8 mouse cellular contexts compared by ENCODE assay signal in the genomic region with DNA sequence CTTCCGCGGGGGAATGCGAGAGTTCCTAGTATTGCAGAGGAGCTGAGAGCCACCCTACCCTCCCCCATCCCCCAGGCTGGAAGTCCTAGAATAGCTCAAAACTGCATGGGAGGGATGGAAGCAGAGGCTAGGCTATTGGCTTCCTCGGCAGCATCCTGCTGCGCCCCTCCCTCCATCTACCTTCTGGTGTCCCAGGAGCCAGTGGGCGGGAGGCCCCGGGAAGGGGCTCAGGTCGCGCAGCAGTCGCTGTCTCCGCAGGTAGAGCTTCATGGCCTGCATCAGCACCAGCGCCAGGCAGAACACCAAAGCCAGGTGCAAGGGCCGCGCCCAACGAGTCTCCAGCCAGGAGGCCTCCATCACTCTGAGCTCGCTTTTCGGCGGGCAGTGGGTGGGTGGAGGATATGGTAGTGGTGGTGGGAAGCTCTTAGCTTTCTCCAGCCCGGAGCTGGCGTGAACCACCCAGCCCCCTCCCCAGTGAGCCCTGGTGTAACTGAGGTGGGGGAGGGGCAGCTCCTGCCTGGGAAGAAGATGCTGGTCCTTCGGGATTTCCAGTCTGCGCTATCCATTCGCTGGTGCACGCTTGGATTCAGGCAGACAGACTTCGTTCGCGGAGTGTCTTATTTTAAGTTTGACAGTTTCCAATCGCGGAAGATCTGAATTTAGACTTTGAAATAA. TPM values are rescaled to one million over a fixed set of nuclear protein-coding genes. Genes with fewer than 3 reads are reported as not detected.
DNase-seq lines count a peak whose midpoint lies in the region; ATAC-seq lines count a peak whose summit lies in the region.

Gene Cyp4x1 (minus strand): TSS at position 661 of the 675 bp plus-strand sequence.

- 1% methylated on average over 29 of the region's 29 CpGs for WGBS in liver, embryonic 11.5 days
- under 1% methylated on average over 29 of the region's 29 CpGs for WGBS in embryonic facial prominence, embryonic 10.5 days
- 2% methylated on average over 27 of the region's 29 CpGs for WGBS in hindbrain, embryonic 16.5 days
- 1% methylated on average over 29 of the region's 29 CpGs for whole genome bisulfite sequencing in limb, embryonic 13.5 days

- ATAC-seq in liver, embryonic 11.5 days (replicated peaks; ENCODE audit: low FRiP score) = peak; percentile 53
- peak; percentile 93 for ATAC-seq in hindbrain, embryonic 16.5 days
- ATAC-seq in limb, embryonic 13.5 days (ENCODE audit: low FRiP score, low read depth) = no peak
- ATAC-seq in erythroid progenitor cell, adult 5-6 weeks (replicated peaks; ENCODE audit: low FRiP score, poor library complexity, severe bottlenecking) = no peak

- H3K9me3 ChIP-seq in liver, embryonic 11.5 days (ENCODE audit: control insufficient read depth, low read length) = no peaks in the 10 kb centered on the region
- H3K9me3 ChIP-seq in embryonic facial prominence, embryonic 10.5 days = no peaks in the 10 kb centered on the region
- no peaks in the 10 kb centered on the region for H3K9me3 ChIP-seq in hindbrain, embryonic 16.5 days (ENCODE audit: control insufficient read depth, low read length)
- H3K9me3 ChIP-seq in limb, embryonic 13.5 days = no peaks in the 10 kb centered on the region

- H3K36me3 ChIP-seq in liver, embryonic 11.5 days (ENCODE audit: control insufficient read depth, insufficient read depth, low read length) = no peaks in the 10 kb centered on the region
- H3K36me3 ChIP-seq in embryonic facial prominence, embryonic 10.5 days (replicated peaks) = no peaks in the 10 kb centered on the region
- no peaks in the 10 kb centered on the region for H3K36me3 ChIP-seq in hindbrain, embryonic 16.5 days (ENCODE audit: control insufficient read depth, insufficient read depth, low read length)
- H3K36me3 ChIP-seq in limb, embryonic 13.5 days = no peaks in the 10 kb centered on the region

- H3K27ac ChIP-seq in liver, embryonic 11.5 days (ENCODE audit: low read depth, low read length) = peak within 1 kb of the TSS; percentile 28; the same call in 1 of the 2 replicates
- H3K27ac ChIP-seq in embryonic facial prominence, embryonic 10.5 days (replicated peaks) = no peak within 1 kb of the TSS
- H3K27ac ChIP-seq in hindbrain, embryonic 16.5 days (ENCODE audit: low read depth, low read length) = peak within 1 kb of the TSS; percentile 81
- H3K27ac ChIP-seq in limb, embryonic 13.5 days = no peak within 1 kb of the TSS

- H3K4me3 ChIP-seq in liver, embryonic 11.5 days (ENCODE audit: low read depth, low read length) = no peak within 1 kb of the TSS
- H3K4me3 ChIP-seq in embryonic facial prominence, embryonic 10.5 days = peak within 1 kb of the TSS; percentile 50
- H3K4me3 ChIP-seq in hindbrain, embryonic 16.5 days (ENCODE audit: low read length) = peak within 1 kb of the TSS; percentile 49
- H3K4me3 ChIP-seq in limb, embryonic 13.5 days = peak within 1 kb of the TSS; percentile 20

- H3K4me1 ChIP-seq in liver, embryonic 11.5 days (replicated peaks; ENCODE audit: control insufficient read depth, insufficient read depth, low read length) = no peaks in the 10 kb centered on the region
- H3K4me1 ChIP-seq in embryonic facial prominence, embryonic 10.5 days = peaks cover 12% of the 10 kb centered on the region
- H3K4me1 ChIP-seq in hindbrain, embryonic 16.5 days (ENCODE audit: control insufficient read depth, insufficient read depth, low read depth, low read length) = 0 out of 2 replicates have a peak, but pooled peaks cover 2% of the 10 kb centered on the region
- peaks cover 9% of the 10 kb centered on the region for H3K4me1 ChIP-seq in limb, embryonic 13.5 days

- H3K9ac ChIP-seq in liver, embryonic 11.5 days (ENCODE audit: low read depth, low read length) = peak within 1 kb of the TSS; percentile 37; the same call in 1 of the 2 replicates
- H3K9ac ChIP-seq in hindbrain, embryonic 16.5 days (ENCODE audit: low read depth, low read length) = peak within 1 kb of the TSS; percentile 69
- H3K9ac ChIP-seq in limb, embryonic 13.5 days = no peak within 1 kb of the TSS

- H3K4me2 ChIP-seq in liver, embryonic 11.5 days = peak within 1 kb of the TSS; percentile 44
- peak within 1 kb of the TSS; percentile 54 for H3K4me2 ChIP-seq in hindbrain, embryonic 16.5 days (ENCODE audit: low read length)
- peak within 1 kb of the TSS; percentile 53 for H3K4me2 ChIP-seq in limb, embryonic 13.5 days (replicated peaks)

- peaks cover 16% of the 10 kb centered on the region for H3K27me3 ChIP-seq in liver, embryonic 11.5 days (replicated peaks; ENCODE audit: control insufficient read depth, insufficient read depth, low read length)
- peaks cover 36% of the 10 kb centered on the region for H3K27me3 ChIP-seq in embryonic facial prominence, embryonic 10.5 days (replicated peaks; ENCODE audit: low read depth, poor library complexity, severe bottlenecking)
- H3K27me3 ChIP-seq in hindbrain, embryonic 16.5 days (replicated peaks; ENCODE audit: control insufficient read depth, insufficient read depth, low read length) = no peaks in the 10 kb centered on the region
- H3K27me3 ChIP-seq in limb, embryonic 13.5 days = peaks cover 42% of the 10 kb centered on the region

- peak; percentile 39 for DNase-seq in liver, embryonic 11.5 days (ENCODE audit: low spot score)
- no peak for DNase-seq in liver
- peak; percentile 47 for DNase-seq in embryonic facial prominence, embryonic 10.5 days (ENCODE audit: low spot score)
- DNase-seq in right cerebral cortex, postnatal 36 days (ENCODE audit: low spot score in 2 of 2) = peak; percentile 72 to 76
- DNase-seq in c-Kit-positive CD71-positive TER-119-positive erythroid progenitor cells, embryonic 14.5 days (ENCODE audit: low spot score) = no peak

RNA-seq across cellular contexts. Expression of gene Cyp4x1, which starts in this region (rescaled TPM):
- polyA plus RNA-seq in liver, embryonic 11.5 days (2014; fragmentation: Nextera tagmentation; extraction: Ambion mirVana) = 0.29 and 0.30 TPM in 2 replicates
- 0.24 and 0.25 TPM in 2 replicates for polyA plus RNA-seq in embryonic facial prominence, embryonic 10.5 days (2016; fragmentation: Nextera tagmentation; extraction: Ambion mirVana)
- polyA plus RNA-seq in hindbrain, embryonic 16.5 days (2015; fragmentation: Nextera tagmentation; extraction: Ambion mirVana) = 11.6 and 11.8 TPM in 2 replicates
- 0.09 TPM in 1 of 2 replicates, not detected in the other for polyA plus RNA-seq in limb, embryonic 13.5 days (2015; fragmentation: Nextera tagmentation; extraction: Ambion mirVana)
- not detected in 2 replicates for total RNA-seq in erythroid progenitor cell, adult 5-6 weeks (2015; ENCODE audit: low replicate concordance)
- total RNA-seq in erythroid progenitor cell, adult 5-6 weeks (2017; ENCODE audit: low replicate concordance) = not detected in 2 replicates

Comparison
In these comparisons a context has a peak if more than half of its experiments do, and no peak if none do; other contexts are left out.
1. Peak in DNase-seq, ATAC-seq, H3K27ac ChIP-seq, H3K9ac ChIP-seq and H3K4me2 ChIP-seq in liver, embryonic 11.5 days; RNA of the gene not detected or under 1 TPM.
2. Peak in DNase-seq and H3K4me3 ChIP-seq in embryonic facial prominence, embryonic 10.5 days; RNA of the gene not detected or under 1 TPM.
3. DNase-seq: peak in right cerebral cortex, postnatal 36 days (2 of 2); none in liver (single experiment) and c-Kit-positive CD71-positive TER-119-positive erythroid progenitor cells, embryonic 14.5 days (single experiment).
4. Peak in every context shown above with its lines, with median percentiles within 50 percentile points of each other: H3K4me2 ChIP-seq.